In the genomic region with DNA sequence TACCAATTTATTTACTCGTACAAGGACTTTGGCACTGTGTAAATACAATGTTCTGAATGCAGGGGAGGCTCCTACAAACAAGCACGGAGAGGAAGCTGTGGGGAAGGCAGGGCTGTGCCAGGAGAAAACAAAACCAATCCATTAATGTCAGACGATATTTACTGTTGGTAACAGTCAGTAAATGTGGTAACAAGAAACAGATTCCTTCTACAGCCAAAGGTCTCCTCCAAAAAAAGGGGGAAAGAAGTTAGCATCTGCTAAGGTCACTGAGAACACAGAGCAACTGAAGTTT, we compare ENCODE assay signal across 12 mouse cellular contexts.
A peak's percentile ranks its signal among the peaks of the same experiment; 100 is the strongest.
DNase-seq lines count a peak whose midpoint lies in the region; ATAC-seq and TF ChIP-seq lines count a peak whose summit lies in the region.
"Had no signal": no experiment of that assay in that cellular context is flagged by ENCODE, and none has a peak within 500 bp of the region (broad histone marks: within the 10 kb centered on the region; RNA-seq: fewer than 3 reads in every experiment).

No protein-coding gene starts in this region.

- H3K9ac ChIP-seq in forebrain, embryonic 14.5 days (ENCODE audit: low read length): no peak overlapping the region
- H3K9ac ChIP-seq in forebrain, embryonic 12.5 days: no peak overlapping the region
- H3K9ac ChIP-seq in limb, embryonic 13.5 days: no peak overlapping the region
- H3K9ac ChIP-seq in embryonic facial prominence, embryonic 14.5 days (ENCODE audit: low read depth, low read length): no peak overlapping the region
- no peak overlapping the region for H3K9ac ChIP-seq in limb, embryonic 14.5 days (ENCODE audit: low read depth, low read length, severe bottlenecking)
- H3K9ac ChIP-seq: stomach, embryonic 15.5 days had no signal

- peaks cover 7% of the 10 kb centered on the region; the same call in 1 of the 2 replicates for H3K4me1 ChIP-seq in forebrain, embryonic 14.5 days (ENCODE audit: control insufficient read depth, insufficient read depth, low read length)
- peaks cover 9% of the 10 kb centered on the region; the same call in 1 of the 2 replicates for H3K4me1 ChIP-seq in forebrain, embryonic 12.5 days
- peaks cover 59% of the 10 kb centered on the region for H3K4me1 ChIP-seq in limb, embryonic 13.5 days
- peaks cover 22% of the 10 kb centered on the region for H3K4me1 ChIP-seq in limb, embryonic 10.5 days
- H3K4me1 ChIP-seq in embryonic facial prominence, embryonic 14.5 days (ENCODE audit: control insufficient read depth, insufficient read depth, low read length): peaks cover 40% of the 10 kb centered on the region
- H3K4me1 ChIP-seq in limb, embryonic 14.5 days (ENCODE audit: control insufficient read depth, insufficient read depth, low read length): peaks cover 36% of the 10 kb centered on the region
- H3K4me1 ChIP-seq: stomach, embryonic 15.5 days had no signal

- WGBS in forebrain, embryonic 14.5 days: 52% methylated on average over 3 of the region's 3 CpGs
- WGBS in forebrain, embryonic 12.5 days: 85% methylated on average over 3 of the region's 3 CpGs
- 33% methylated on average over 3 of the region's 3 CpGs for WGBS in limb, embryonic 13.5 days
- WGBS in limb, embryonic 10.5 days: 35% methylated on average over 3 of the region's 3 CpGs
- WGBS in embryonic facial prominence, embryonic 14.5 days: 42% methylated on average over 3 of the region's 3 CpGs
- WGBS in limb, embryonic 14.5 days: 31% methylated on average over 3 of the region's 3 CpGs

- no peak overlapping the region for H3K4me2 ChIP-seq in forebrain, embryonic 14.5 days (ENCODE audit: low read length)
- H3K4me2 ChIP-seq in forebrain, embryonic 12.5 days: no peak overlapping the region
- no peak overlapping the region for H3K4me2 ChIP-seq in limb, embryonic 13.5 days (replicated peaks)
- no peak overlapping the region for H3K4me2 ChIP-seq in embryonic facial prominence, embryonic 14.5 days (ENCODE audit: low read depth, low read length)
- no peak overlapping the region for H3K4me2 ChIP-seq in limb, embryonic 14.5 days (replicated peaks; ENCODE audit: low read depth, low read length, severe bottlenecking)
- H3K4me2 ChIP-seq: stomach, embryonic 15.5 days had no signal

- TF ChIP-seq POLR2A in limb, embryonic 14.5 days (IDR thresholded peaks at IDR 0.05; ENCODE audit: borderline replicate concordance, extremely low read depth, insufficient read depth, insufficient read length): no peak

- H3K27ac ChIP-seq in forebrain, embryonic 14.5 days (ENCODE audit: low read depth, low read length): no peak overlapping the region
- H3K27ac ChIP-seq in forebrain, embryonic 12.5 days: no peak overlapping the region
- H3K27ac ChIP-seq in limb, embryonic 13.5 days: peak overlapping the region; percentile 61; the same call in 1 of the 2 replicates
- H3K27ac ChIP-seq in limb, embryonic 10.5 days: no peak overlapping the region
- peak overlapping the region; percentile 61 for H3K27ac ChIP-seq in embryonic facial prominence, embryonic 14.5 days (replicated peaks; ENCODE audit: low read depth, low read length)
- peak overlapping the region; percentile 73; the same call in 1 of the 2 replicates for H3K27ac ChIP-seq in limb, embryonic 14.5 days (replicated peaks; ENCODE audit: low read depth, low read length)

- peak; percentile 28 for DNase-seq in forebrain, embryonic 14.5 days (ENCODE audit: low spot score)
- no peak for DNase-seq in limb, embryonic 10.5 days (ENCODE audit: low spot score)
- no peak for DNase-seq in embryonic facial prominence, embryonic 14.5 days (ENCODE audit: low spot score)
- no peak for DNase-seq in limb, embryonic 14.5 days (ENCODE audit: low spot score)
- no peak for DNase-seq in adrenal gland, adult 2 months
- DNase-seq in left cerebral cortex, adult 8-10 months (ENCODE audit: low spot score in 2 of 2): no peak
- DNase-seq: thymus, postnatal 36 days had no signal

- no peaks in the 10 kb centered on the region for H3K36me3 ChIP-seq in forebrain, embryonic 14.5 days (ENCODE audit: control insufficient read depth, insufficient read depth, low read length)
- no peaks in the 10 kb centered on the region for H3K36me3 ChIP-seq in forebrain, embryonic 12.5 days (replicated peaks)
- H3K36me3 ChIP-seq in limb, embryonic 13.5 days: peaks cover 6% of the 10 kb centered on the region
- peaks cover 41% of the 10 kb centered on the region for H3K36me3 ChIP-seq in limb, embryonic 10.5 days
- H3K36me3 ChIP-seq in embryonic facial prominence, embryonic 14.5 days (ENCODE audit: control insufficient read depth, insufficient read depth, low read length): no peaks in the 10 kb centered on the region
- no peaks in the 10 kb centered on the region for H3K36me3 ChIP-seq in limb, embryonic 14.5 days (ENCODE audit: control insufficient read depth, insufficient read depth, low read length)
- H3K36me3 ChIP-seq: G1E; stomach, embryonic 15.5 days had no signal

- no peak overlapping the region for H3K4me3 ChIP-seq in forebrain, embryonic 14.5 days (ENCODE audit: low read depth, low read length)
- no peak overlapping the region for H3K4me3 ChIP-seq in forebrain, embryonic 12.5 days (replicated peaks)
- no peak overlapping the region for H3K4me3 ChIP-seq in limb, embryonic 13.5 days
- no peak overlapping the region for H3K4me3 ChIP-seq in limb, embryonic 10.5 days
- H3K4me3 ChIP-seq in embryonic facial prominence, embryonic 14.5 days (ENCODE audit: low read depth, low read length): no peak overlapping the region
- H3K4me3 ChIP-seq in limb, embryonic 14.5 days (replicated peaks; ENCODE audit: low read length): no peak overlapping the region
- H3K4me3 ChIP-seq: stomach, embryonic 15.5 days had no signal

- H3K27me3 ChIP-seq in forebrain, embryonic 14.5 days (replicated peaks; ENCODE audit: control insufficient read depth, insufficient read depth, low read length): no peaks in the 10 kb centered on the region
- no peaks in the 10 kb centered on the region for H3K27me3 ChIP-seq in forebrain, embryonic 12.5 days
- H3K27me3 ChIP-seq in limb, embryonic 13.5 days: no peaks in the 10 kb centered on the region
- no peaks in the 10 kb centered on the region for H3K27me3 ChIP-seq in limb, embryonic 10.5 days (ENCODE audit: low read depth, poor library complexity, severe bottlenecking)
- no peaks in the 10 kb centered on the region for H3K27me3 ChIP-seq in embryonic facial prominence, embryonic 14.5 days (replicated peaks; ENCODE audit: control insufficient read depth, insufficient read depth, low read length)
- no peaks in the 10 kb centered on the region for H3K27me3 ChIP-seq in limb, embryonic 14.5 days (ENCODE audit: control insufficient read depth, insufficient read depth, low read length)
- H3K27me3 ChIP-seq: stomach, embryonic 15.5 days had no signal

- 0 out of 2 replicates have a peak, but pooled peaks have one; percentile 20 for ATAC-seq in forebrain, embryonic 14.5 days
- no peak for ATAC-seq in forebrain, embryonic 12.5 days (ENCODE audit: low FRiP score)
- ATAC-seq in limb, embryonic 13.5 days (ENCODE audit: low FRiP score, low read depth): no peak
- ATAC-seq in embryonic facial prominence, embryonic 14.5 days (ENCODE audit: low read depth): no peak
- ATAC-seq in limb, embryonic 14.5 days (ENCODE audit: low FRiP score, low read depth): no peak
- ATAC-seq: activated CD4-positive, CD25-positive, alpha-beta regulatory T cell, adult 4 months had no signal

- no peaks in the 10 kb centered on the region for H3K9me3 ChIP-seq in forebrain, embryonic 14.5 days (replicated peaks; ENCODE audit: control insufficient read depth, low read length)
- H3K9me3 ChIP-seq in forebrain, embryonic 12.5 days: no peaks in the 10 kb centered on the region
- no peaks in the 10 kb centered on the region for H3K9me3 ChIP-seq in limb, embryonic 13.5 days
- H3K9me3 ChIP-seq in limb, embryonic 10.5 days (replicated peaks): no peaks in the 10 kb centered on the region
- no peaks in the 10 kb centered on the region for H3K9me3 ChIP-seq in embryonic facial prominence, embryonic 14.5 days (ENCODE audit: control insufficient read depth, low read length)
- no peaks in the 10 kb centered on the region for H3K9me3 ChIP-seq in limb, embryonic 14.5 days (ENCODE audit: control insufficient read depth, low read length)
- H3K9me3 ChIP-seq: G1E; stomach, embryonic 15.5 days had no signal

Comparison
In these comparisons a context has a peak if more than half of its experiments do, and no peak if none do; other contexts are left out.
1. H3K27ac ChIP-seq: peak in limb, embryonic 13.5 days (single experiment), embryonic facial prominence, embryonic 14.5 days (single experiment) and limb, embryonic 14.5 days (single experiment); none in forebrain, embryonic 14.5 days (single experiment), forebrain, embryonic 12.5 days (single experiment) and limb, embryonic 10.5 days (single experiment).